Mouse (Mus musculus): ENCODE results near the gene Zic2.

DNA sequence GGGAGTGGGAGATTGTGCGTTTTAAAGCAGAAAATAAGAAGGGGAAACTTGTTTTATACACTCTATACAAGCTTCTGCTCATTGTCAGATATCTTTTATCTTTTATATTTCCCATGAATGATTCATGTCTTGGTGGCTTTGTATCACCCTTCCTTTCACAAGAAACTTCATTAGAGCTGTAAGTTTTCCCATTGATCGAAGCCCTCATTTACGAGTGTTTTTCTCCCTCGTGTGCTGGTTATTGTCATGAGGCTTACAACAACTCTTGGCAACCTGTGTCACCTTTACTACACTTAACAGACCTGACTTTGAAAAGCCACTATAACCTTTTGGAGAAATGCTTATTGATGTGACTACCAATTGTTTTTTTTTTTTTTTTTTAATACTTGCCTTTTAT, 19.7 kb upstream of the Zic2 start:
- TF ChIP-seq CTCF (IDR thresholded peaks at IDR 0.05; ENCODE audit: low read depth, low read length) (no peak), POLR2A (IDR thresholded peaks at IDR 0.05; ENCODE audit: borderline replicate concordance, low read depth, low read length) (no peak)
